Mouse (Mus musculus): Measurements from ENCODE around the gene Gm21083.
"Not testable (repeated sequence)": the region's sequence is repeated elsewhere in the genome, so short reads cannot be mapped to it uniquely, and the experiment has no call there.

Gm21083 gene

GRCm38 (mm10) chr5:15577033-15577432 lies at the start of gene Gm21083:
TSS of gene Gm21083 (plus strand) at chr5:15577333.
- not testable (repeated sequence) for DNase-seq

DNA sequence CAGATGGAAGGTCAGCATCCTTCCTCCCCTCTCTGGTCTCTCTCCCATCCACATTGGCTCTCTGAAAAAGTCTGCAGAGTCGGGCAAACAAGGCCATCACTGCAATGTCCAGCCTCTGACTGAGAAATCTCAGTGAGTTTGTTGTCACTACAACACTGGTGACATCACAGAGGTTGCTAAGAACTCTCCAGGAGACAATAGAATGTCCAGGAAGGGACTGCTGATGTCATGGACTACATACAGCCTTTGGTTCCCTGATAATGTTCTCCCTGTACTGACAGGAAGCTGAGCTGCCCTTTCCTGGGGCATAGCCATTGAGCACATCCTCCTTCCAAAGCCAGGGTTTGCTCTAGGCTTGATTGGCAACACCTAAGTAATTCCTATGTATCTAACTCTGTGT lies 48.0 kb upstream of the Gm21083 start, which contains the start of gene Gm21190:
TSS of gene Gm21190 (minus strand) at position 101 of the 400 bp plus-strand sequence.
- not testable (repeated sequence) for DNase-seq

GRCm38 (mm10) chr5:15548642-15549041 lies 28.5 kb upstream of the Gm21083 start:
- DNase-seq = not testable (repeated sequence)

DNA sequence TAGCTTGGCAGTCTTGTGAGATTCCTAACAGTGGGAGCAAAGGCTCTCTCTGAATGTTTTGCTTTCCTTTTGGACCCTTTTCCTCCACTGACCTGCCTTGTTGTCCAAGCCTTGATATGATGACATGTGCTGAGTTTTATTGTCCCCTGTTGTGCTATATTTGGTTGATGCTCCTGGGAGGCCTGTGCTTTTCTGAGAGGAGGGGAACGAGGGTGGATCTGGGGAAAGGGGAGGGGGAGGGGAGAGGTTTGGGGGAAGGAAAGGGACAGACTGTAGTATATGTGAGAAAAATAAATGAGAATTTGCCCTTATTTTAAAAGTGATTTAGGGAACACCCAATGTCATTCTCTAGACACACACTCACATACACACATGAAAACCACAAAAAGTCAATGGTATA lies 28.0 kb upstream of the Gm21083 start:
- not testable (repeated sequence) for DNase-seq

DNA sequence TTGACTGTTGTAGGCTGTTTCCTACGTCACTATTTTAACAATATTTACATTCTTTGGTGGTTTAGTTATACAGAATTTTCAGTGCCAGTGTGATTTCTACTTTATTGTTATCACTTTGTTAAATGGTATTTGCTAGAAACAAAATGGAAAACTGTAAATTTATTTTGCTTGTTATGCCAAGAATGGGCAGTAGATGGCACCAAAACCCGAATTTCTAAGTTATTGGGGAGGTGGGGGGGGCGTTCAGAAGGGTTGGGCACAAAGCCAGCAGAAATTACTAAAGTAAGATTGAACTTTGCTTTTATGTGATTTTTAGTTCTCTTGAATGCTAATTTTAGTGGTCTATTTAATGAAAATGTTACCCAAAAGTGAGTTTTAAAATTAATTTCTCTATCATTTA lies 27.5 kb upstream of the Gm21083 start:
- peak; percentile 18 for DNase-seq

DNA sequence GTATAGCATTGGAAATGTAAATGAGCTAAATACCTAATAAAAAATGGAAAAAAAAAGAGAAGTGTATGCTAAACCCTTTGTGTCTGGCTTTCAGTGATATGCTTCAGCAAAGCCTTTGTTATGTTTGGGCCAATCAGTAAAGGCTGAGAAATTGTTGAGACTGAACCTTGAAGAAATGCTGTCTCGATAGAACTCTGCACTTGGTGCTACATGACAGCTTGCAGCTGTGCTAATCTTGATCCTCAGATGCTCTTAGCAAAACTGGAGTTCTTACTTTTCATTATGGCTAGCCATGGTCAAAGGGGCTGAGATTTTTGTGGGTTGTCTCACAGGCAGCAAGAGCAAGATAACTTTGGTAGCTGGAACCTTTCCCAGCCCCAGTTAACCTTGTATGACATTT lies 18.5 kb upstream of the Gm21083 start:
- DNase-seq = peak; percentile 28

DNA sequence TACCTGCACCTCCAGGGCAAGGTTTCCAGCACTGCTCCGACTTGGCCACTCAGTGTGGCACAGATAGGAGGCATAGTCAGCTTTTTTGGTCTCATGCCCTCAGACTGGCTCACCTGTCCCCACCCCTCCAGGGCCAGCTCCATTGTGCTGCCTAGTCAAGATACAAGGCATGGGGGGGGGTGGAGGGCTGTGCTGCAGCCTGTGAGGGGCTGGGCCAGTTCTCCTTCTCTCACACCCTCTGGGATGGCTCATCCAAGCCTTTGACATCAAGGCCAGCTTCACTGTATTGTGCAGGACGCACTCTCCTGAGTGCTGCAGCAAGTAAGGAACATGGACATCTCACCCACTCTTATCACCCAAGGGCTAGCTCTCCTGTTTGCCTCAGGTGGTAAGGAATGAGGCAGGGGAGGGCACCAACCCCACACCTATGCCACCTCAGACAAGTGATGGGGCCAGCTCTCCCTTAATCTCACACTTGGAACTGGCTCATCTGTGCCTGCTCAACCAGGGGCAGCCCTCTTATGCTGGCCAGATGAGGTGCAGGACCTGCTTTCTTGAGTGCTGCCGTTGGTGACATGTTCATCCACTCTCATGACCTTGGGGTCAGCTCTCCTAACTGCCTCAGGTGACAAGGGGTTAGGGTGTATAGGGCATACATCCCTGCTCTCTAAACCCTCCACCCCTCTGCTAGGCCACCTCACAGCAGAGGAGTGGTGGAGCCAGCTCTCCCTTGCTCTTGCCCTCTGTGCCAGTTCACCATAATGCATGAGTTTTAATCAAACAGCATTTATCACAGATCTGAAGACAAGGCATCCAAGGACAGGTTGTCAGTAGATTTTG lies 15.5 kb upstream of the Gm21083 start:
- not testable (repeated sequence) for DNase-seq

DNA sequence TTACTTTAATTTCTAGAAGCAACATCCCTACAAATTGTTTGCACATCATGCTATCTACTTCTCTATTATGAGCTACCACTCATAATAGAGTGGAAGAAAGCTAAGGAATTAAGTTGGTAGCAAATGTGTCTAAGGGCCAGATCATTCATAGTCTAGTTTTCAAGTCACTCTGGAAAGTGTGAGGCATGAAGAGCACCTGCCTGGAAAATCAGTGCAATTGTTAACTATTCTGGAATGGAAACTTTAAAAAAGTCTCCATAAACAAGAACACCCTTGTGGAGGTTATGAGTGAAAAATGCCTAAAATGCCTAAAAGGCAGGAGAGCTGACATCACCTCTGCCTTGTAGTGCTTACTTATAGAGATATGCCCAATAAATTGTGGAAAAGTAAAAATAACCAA lies 3.4 kb upstream of the Gm21083 start:
- not testable (repeated sequence) for DNase-seq

DNA sequence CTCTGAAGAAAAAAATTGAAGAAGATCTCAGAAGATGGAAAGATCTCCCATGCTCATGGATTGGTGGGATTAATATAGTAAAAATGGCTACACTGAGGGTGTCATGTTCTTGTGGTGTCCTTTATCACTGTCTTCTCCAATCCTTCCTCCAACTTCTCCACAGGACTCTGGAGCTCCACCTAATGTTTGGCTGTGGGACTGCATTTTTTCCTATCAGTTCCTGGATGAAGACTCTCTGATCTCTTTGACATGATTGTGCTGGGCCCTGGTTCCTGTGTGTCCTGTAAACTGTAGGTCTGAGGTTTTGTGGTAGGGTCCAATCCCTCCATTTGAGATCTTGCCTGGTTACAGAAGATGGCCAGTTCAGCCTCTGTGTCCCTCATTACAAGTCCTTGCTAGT lies 9.2 kb downstream of the Gm21083 start:
- DNase-seq = peak; percentile 39

DNA sequence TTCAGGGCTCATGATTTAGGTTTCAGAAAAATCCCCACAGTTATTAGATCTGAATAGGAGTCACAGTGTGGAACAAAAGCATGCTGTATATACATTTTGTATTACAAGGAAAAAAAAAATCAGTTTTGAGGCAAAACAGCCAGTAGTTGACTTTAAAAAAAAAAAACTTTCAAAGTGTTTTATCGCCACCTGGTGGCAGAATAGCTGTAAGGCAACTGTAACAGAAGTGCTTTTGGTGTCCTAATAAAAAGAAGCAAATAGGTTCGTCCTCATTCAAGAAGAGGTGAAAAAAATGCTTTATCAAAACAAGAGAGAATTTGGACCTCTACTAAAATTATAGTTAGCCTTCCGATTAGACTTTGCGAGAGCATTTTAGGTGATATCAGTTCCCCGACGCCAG lies 11.2 kb downstream of the Gm21083 start:
- DNase-seq = peak; percentile 3

GRCm38 (mm10) chr5:15590635-15591034 lies 13.5 kb downstream of the Gm21083 start:
- DNase-seq = not testable (repeated sequence)

DNA sequence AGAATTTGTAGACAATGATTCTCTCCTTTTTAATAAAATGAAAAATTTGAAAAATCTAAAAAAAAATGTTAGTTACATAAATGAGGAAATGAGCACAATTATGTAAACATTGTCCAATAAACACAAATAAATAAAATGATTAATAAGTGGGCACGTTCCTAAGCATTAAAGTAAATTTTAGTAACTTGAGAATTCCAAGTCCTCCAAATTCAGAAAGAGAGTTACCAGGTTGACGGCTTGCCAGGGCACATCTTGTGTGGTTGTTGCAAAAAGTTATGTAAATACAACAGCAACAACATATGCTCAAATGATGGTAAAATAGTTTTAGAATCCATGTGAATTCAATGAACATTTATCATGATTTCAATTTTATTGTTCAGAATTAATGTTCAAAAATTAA lies 14.4 kb downstream of the Gm21083 start:
- DNase-seq = not testable (repeated sequence)

- not testable (repeated sequence) for DNase-seq
Measured at GRCm38 (mm10) chr5:15598831-15599230, 21.7 kb downstream of the Gm21083 start.

- DNase-seq = not testable (repeated sequence)
Measured at GRCm38 (mm10) chr5:15600342-15600741, 23.2 kb downstream of the Gm21083 start.

- not testable (repeated sequence) for DNase-seq
Measured at GRCm38 (mm10) chr5:15601481-15601880, 24.3 kb downstream of the Gm21083 start.

- not testable (repeated sequence) for DNase-seq
Measured at GRCm38 (mm10) chr5:15601960-15602359, 24.8 kb downstream of the Gm21083 start.

DNA sequence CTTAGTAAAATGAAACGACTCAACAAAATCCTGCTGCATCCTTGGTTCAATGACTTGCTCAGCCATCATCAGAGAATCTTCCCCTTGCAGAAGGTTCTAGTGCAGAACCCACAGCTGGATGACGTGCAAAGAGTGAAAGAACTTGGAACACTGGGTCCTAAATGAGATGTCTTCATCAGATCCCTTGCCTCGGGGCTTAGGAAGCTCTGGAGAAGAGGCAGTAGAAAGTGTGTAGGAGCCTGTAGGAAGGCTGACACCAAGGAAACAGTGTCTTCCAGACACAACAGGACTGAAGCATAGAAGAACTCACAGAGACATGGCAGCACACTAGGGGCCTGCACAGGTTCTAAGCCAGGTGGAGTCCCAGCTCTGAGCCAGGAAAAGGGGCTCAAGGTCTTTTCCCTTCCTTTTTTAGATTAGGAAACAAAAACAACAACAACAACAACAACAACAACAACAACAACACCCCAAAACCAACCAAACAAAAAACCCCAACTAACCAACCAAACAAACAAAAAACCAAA lies 25.4 kb downstream of the Gm21083 start:
- DNase-seq = not testable (repeated sequence)

- DNase-seq = not testable (repeated sequence)
Measured at GRCm38 (mm10) chr5:15603008-15603407, 25.9 kb downstream of the Gm21083 start.

GRCm38 (mm10) chr5:15603585-15603984 lies 26.5 kb downstream of the Gm21083 start:
- DNase-seq = not testable (repeated sequence)

- not testable (repeated sequence) for DNase-seq
Measured at GRCm38 (mm10) chr5:15606677-15607076, 29.5 kb downstream of the Gm21083 start.

DNA sequence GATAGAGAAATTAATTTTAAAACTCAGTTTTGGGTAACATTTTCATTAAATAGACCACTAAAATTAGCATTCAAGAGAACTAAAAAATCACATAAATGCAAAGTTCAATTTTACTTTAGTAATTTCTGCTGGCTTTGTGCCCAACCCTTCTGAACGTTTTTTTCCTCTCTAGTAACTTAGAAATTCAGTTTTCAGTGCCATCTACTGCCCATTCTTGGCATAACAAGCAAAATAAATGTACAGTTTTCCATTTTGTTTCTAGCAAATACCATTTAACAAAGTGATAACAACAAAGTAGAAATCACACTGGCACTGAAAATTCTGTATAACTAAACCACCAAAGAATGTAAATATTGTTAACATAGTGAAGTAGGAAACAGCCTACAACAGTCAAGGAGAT lies 33.6 kb downstream of the Gm21083 start:
- DNase-seq = not testable (repeated sequence)

- DNase-seq = not testable (repeated sequence)
Measured at GRCm38 (mm10) chr5:15616195-15616594, 39.1 kb downstream of the Gm21083 start.

- not testable (repeated sequence) for DNase-seq
Measured at GRCm38 (mm10) chr5:15618764-15619163, 41.6 kb downstream of the Gm21083 start, which contains the start of gene Speer4d. TSS of gene Speer4d (plus strand) at chr5:15619064.

GRCm38 (mm10) chr5:15628136-15628535 lies 51.0 kb downstream of the Gm21083 start:
- peak; percentile 4 for DNase-seq
